14 mouse cellular contexts compared by ENCODE assay signal in the genomic region with DNA sequence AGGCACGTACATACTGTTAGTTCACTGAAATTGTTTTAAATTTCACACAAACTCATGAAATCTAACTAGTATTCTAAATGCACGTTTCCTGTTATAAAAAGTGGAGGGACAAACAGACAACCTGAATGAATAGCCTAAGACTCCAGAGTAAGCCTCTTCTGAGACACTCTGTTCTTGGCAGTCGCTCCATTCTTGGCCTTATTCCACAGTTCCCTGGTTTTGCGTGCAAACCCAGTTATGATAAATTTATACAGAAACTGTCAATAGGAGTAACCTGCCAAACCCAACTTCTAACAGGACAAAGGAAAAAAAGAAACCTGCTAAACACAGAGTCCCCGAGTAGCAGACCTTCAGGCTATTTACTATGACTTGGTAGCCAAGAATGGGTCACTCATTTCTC. TPM values are rescaled to one million over a fixed set of nuclear protein-coding genes. Genes with fewer than 3 reads are reported as not detected.
A peak's percentile ranks its signal among the peaks of the same experiment; 100 is the strongest.
DNase-seq lines count a peak whose midpoint lies in the region; ATAC-seq lines count a peak whose summit lies in the region.
"Had no signal": no experiment of that assay in that cellular context is flagged by ENCODE, and none has a peak within 500 bp of the region (broad histone marks: within the 10 kb centered on the region; RNA-seq: fewer than 3 reads in every experiment).

No protein-coding gene starts in this region.

- peaks cover 96% of the 10 kb centered on the region for H3K36me3 ChIP-seq in heart, embryonic 10.5 days
- peaks cover 38% of the 10 kb centered on the region for H3K36me3 ChIP-seq in forebrain, embryonic 16.5 days (ENCODE audit: control insufficient read depth, insufficient read depth)

- H3K9me3 ChIP-seq in heart, embryonic 10.5 days = no peaks in the 10 kb centered on the region
- H3K9me3 ChIP-seq in forebrain, embryonic 16.5 days (ENCODE audit: control insufficient read depth, low read length) = no peaks in the 10 kb centered on the region
- H3K9me3 ChIP-seq: hindbrain, embryonic 12.5 days; midbrain, embryonic 12.5 days; neural tube, embryonic 12.5 days had no signal

- intact Hi-C loops in heart, postnatal 10 days (cut with DNase I) = no loop called here

- H3K4me3 ChIP-seq in heart, embryonic 10.5 days = no peak overlapping the region
- no peak overlapping the region for H3K4me3 ChIP-seq in forebrain, embryonic 16.5 days (replicated peaks; ENCODE audit: low read length)
- H3K4me3 ChIP-seq: hindbrain, embryonic 12.5 days; midbrain, embryonic 12.5 days; neural tube, embryonic 12.5 days had no signal

- H3K27me3 ChIP-seq in heart, embryonic 10.5 days (ENCODE audit: insufficient read depth, poor library complexity, severe bottlenecking) = no peaks in the 10 kb centered on the region
- no peaks in the 10 kb centered on the region for H3K27me3 ChIP-seq in forebrain, embryonic 16.5 days (replicated peaks; ENCODE audit: control insufficient read depth, insufficient read depth, low read length)
- H3K27me3 ChIP-seq: hindbrain, embryonic 12.5 days; midbrain, embryonic 12.5 days; neural tube, embryonic 12.5 days had no signal

- H3K4me1 ChIP-seq in heart, embryonic 10.5 days = no peaks in the 10 kb centered on the region
- H3K4me1 ChIP-seq in forebrain, embryonic 16.5 days (replicated peaks; ENCODE audit: control insufficient read depth, insufficient read depth, low read length) = no peaks in the 10 kb centered on the region
- H3K4me1 ChIP-seq: hindbrain, embryonic 12.5 days; midbrain, embryonic 12.5 days; neural tube, embryonic 12.5 days had no signal

- H3K27ac ChIP-seq in heart, embryonic 10.5 days = no peak overlapping the region
- H3K27ac ChIP-seq in forebrain, embryonic 16.5 days (ENCODE audit: low read length) = no peak overlapping the region
- H3K27ac ChIP-seq: hindbrain, embryonic 12.5 days; midbrain, embryonic 12.5 days; neural tube, embryonic 12.5 days had no signal

- no peak overlapping the region for H3K9ac ChIP-seq in forebrain, embryonic 16.5 days (replicated peaks; ENCODE audit: low read depth, low read length)
- H3K9ac ChIP-seq: hindbrain, embryonic 12.5 days; midbrain, embryonic 12.5 days; neural tube, embryonic 12.5 days had no signal

- WGBS in heart, embryonic 10.5 days = 92% methylated on average over 5 of the region's 5 CpGs
- WGBS in forebrain, embryonic 16.5 days = 74% methylated on average over 5 of the region's 5 CpGs

- H3K4me2 ChIP-seq in forebrain, embryonic 16.5 days (ENCODE audit: low read length) = no peak overlapping the region
- H3K4me2 ChIP-seq: hindbrain, embryonic 12.5 days; liver, embryonic 11.5 days; midbrain, embryonic 12.5 days; neural tube, embryonic 12.5 days had no signal

- DNase-seq in heart, adult 18-20 months = peak; percentile 65 to 74
- DNase-seq in heart, embryonic 10.5 days (ENCODE audit: low spot score) = no peak
- DNase-seq in 3T3-L1 (ENCODE audit: low read depth, low spot score) = peak; percentile 40
- peak; percentile 63 for DNase-seq in adrenal gland, postnatal 14 days
- DNase-seq in heart, postnatal 10 days = peak; percentile 26 to 32
- DNase-seq in T-cell, adult 2 months (ENCODE audit: low spot score) = no peak
- no peak for DNase-seq in kidney, adult 8-10 months
- DNase-seq: kidney, postnatal 4 days; thymus, postnatal 25 days had no signal

- ATAC-seq in forebrain, embryonic 16.5 days = no peak

RNA-seq across cellular contexts. Expression of a gene that starts 10.8 kb away (rescaled TPM):
- 10 to 100 TPM; 17.4 to 21.0 TPM for total RNA-seq in heart, adult 18-20 months (2021)
- polyA plus RNA-seq in heart, embryonic 10.5 days (2016; fragmentation: Nextera tagmentation; extraction: Ambion mirVana) = 42.8 and 43.9 TPM in 2 replicates
- total RNA-seq in adrenal gland, postnatal 14 days (2021) = 35.1 and 44.3 TPM in 2 replicates
- total RNA-seq in heart, postnatal 10 days (2021) = 10 to 100 TPM; 32.1 to 33.1 TPM
- polyA plus RNA-seq in forebrain, embryonic 16.5 days (2015; fragmentation: Nextera tagmentation; extraction: Ambion mirVana) = 60.1 and 67.5 TPM in 2 replicates

Comparison
In these comparisons a context has a peak if more than half of its experiments do, and no peak if none do; other contexts are left out.
1. DNase-seq: peak in heart, adult 18-20 months (2 of 2), 3T3-L1 (single experiment), adrenal gland, postnatal 14 days (single experiment) and heart, postnatal 10 days (2 of 2); none in heart, embryonic 10.5 days (single experiment), T-cell, adult 2 months (single experiment) and kidney, adult 8-10 months (0 of 2).